Mouse (Mus musculus) left cerebral cortex, adult 2 months (tissue): ENCODE measurements around the gene Hsp90ab1. TPM values are rescaled to one million over a fixed set of nuclear protein-coding genes. Genes with fewer than 3 reads are reported as not detected.

Experiments
- DNase-seq, 2 experiments: peaks; one replicate each; pipeline ENCODE4 v3.0.0; 2021 to 2022; ENCODE audit warnings: low spot score in 2 of 2, mixed read lengths in 1 of 2; ENCODE audit errors: extremely low spot score in 1 of 2
- H3K27ac ChIP-seq: fragments of 200-600 bp; 2 replicates; pipeline ENCODE4 v1.8.1; 2022
- H3K4me3 ChIP-seq: fragments of 200-600 bp; 2 replicates; pipeline ENCODE4 v1.8.1; 2022
- CTCF ChIP-seq: fragments of 200-600 bp; IDR thresholded peaks from 2 replicates; pipeline ENCODE4 v1.8.1; 2022; ENCODE audit warnings: antibody characterized with exemption, mild to moderate bottlenecking, moderate library complexity
- intact Hi-C: fragments of 180-260 bp; cut with DNase I; formaldehyde crosslinking; loops from one replicate; pipeline ENCODE4 v1.15.1; 2025
- total RNA-seq, 2 experiments: library from RNA; stranded (reverse); gene quantifications; 2 replicates each; pipeline ENCODE4 v1.2.3; 2021

The Hsp90ab1 gene
- total RNA-seq, 2 experiments from 2014 or later: 1,492 to 1,507 TPM

DNA sequence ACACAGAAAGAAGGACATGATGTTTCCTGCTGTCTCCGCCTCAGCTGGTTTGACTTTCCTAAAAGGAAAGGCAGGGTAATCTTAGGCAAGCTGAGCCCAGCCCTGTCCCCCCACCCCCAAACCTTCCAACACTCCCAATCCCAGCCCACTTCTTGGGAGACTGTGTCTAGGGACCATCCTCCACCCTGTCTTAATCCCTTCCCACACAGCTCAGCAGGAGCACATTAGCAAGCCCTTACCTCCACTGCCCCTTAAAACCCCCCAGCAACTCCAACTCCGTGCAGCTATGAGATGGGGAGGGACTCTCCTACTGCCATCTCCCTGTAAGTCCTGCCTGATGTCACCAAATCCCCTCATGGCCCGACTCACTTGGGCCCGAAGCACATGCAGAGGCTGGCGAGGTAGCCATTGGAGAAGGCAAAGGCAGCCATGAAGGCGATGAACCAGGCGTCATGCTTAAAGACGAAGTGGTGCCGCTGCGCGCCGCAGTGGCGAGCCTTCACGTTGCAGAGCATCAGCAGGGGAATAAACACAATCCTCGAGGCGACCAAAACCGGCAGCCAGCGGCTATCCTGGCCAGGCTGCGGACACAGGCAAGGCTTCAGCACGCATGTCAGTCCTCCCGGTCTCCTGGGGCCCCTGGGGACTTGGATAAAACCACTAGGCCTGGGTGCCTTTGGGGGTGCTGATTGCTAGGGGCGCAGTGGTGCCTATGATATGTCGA lies 12.8 kb upstream of the Hsp90ab1 start:
- Histone ChIP-seq H3K4me3 (no peak overlapping the region), H3K27ac (peak overlapping the region; percentile 83)
- intact Hi-C loops: loop anchor here (2.0 kb wide), 2 partner anchors 41 to 57 kb away; no protein-coding TSS in a partner anchor
- no peak for DNase-seq
- TF ChIP-seq CTCF: no peak

DNA sequence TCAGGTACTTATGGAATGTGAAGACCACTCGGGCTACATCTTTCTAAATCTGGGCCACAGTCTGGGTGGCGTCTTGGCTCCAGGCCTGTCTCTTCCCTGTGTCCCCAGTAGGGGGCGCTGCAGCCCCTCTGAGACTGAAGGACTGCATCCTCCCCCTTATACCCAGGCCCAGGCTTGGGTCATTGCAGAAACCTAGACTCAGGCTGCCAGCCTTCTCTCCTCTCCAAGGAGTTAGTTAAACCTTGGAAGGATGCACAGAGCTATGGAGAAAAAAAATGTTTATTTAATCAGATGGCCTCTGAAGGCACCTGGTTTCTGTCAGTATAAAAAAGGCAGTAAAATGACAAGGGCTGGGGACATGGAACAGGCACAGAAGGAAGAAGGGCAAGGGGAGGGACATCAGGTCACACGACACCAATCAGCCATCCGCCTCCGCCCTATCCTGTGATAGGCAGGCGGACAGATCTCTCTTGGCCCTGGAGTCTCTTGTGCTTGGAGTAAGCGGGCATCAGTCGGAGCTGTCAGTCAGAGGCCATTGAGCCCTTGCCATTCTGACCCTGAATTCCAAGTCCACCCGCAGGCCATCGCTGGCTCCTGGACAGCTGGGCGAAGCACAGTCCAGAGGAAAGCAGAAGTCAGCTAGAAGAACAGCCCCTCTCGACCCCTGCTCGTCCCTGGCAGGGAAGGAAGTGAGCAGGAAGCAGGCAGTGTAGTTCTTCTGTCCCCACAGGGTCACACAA lies 12.0 kb upstream of the Hsp90ab1 start:
- TF ChIP-seq CTCF: peak; percentile 96
- Histone ChIP-seq H3K27ac (peak overlapping the region; percentile 83), H3K4me3 (no peak overlapping the region)
- intact Hi-C loops: loop anchor here (2.0 to 5.0 kb wide), 3 partner anchors 42 to 137 kb away; no protein-coding TSS in a partner anchor
- DNase-seq: peak; percentile 67 to 69

- Histone ChIP-seq H3K4me3 (no peak overlapping the region), H3K27ac (peak overlapping the region; percentile 83)
- TF ChIP-seq CTCF: no peak
- intact Hi-C loops: loop anchor here (2.0 to 5.0 kb wide), 3 partner anchors 43 to 138 kb away; no protein-coding TSS in a partner anchor
- peak; percentile 57 to 67 for DNase-seq
Measured at GRCm38 (mm10) chr17:45584096-45584896, 11.2 kb upstream of the Hsp90ab1 start.

GRCm38 (mm10) chr17:45582715-45583355 lies 9.8 kb upstream of the Hsp90ab1 start:
- Histone ChIP-seq H3K27ac (no peak overlapping the region), H3K4me3 (no peak overlapping the region)
- TF ChIP-seq CTCF: peak; percentile 62
- DNase-seq: no peak
- intact Hi-C loops: loop anchor here (5.0 kb wide), 1 partner anchor 139 kb away; no protein-coding TSS in a partner anchor

DNA sequence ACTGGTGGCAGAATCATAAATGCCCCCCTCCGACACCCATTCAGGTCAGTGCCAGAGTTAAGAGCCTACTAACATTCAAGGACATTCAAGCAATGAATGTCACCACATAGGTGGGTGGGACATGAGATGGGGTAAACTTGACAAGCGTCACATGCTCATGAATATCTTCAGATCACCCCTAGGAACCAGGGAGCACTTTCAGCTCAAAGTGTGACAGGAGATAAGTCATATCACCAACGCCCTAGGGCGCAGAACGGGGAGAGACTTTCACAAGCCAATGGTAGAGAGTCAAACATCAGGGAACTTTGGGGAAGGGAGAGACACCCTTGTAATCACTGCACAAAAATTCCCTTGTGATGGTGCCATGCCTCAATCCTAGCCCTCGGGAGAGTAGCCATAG lies 9.1 kb upstream of the Hsp90ab1 start:
- no peak for DNase-seq
- intact Hi-C loops: loop anchor here (5.0 kb wide), 1 partner anchor 140 kb away; no protein-coding TSS in a partner anchor
- H3K4me3 ChIP-seq: no peak overlapping the region
- H3K27ac ChIP-seq: no peak overlapping the region
- no peak for TF ChIP-seq CTCF

DNA sequence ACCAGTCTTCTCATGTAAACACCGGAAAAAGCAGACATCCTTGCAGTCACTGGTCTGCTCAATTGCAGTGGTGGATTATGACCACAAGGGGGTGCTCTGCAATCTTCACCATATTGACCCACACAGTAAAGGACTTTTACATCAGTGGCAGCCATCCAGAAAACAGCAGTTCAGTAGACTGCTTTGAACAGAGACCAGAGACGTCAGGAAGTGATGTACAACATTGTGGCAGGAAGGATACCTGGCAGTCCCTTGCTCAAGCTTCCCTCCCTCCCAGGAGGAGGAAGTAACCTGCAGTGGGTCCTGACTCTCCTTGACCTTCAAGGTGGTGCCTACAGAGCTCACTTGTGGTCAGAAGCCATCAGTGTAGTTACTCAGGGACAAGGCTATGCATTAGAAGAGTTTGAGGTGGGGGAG lies 8.5 kb upstream of the Hsp90ab1 start:
- peak; percentile 93 for TF ChIP-seq CTCF
- H3K27ac ChIP-seq: no peak overlapping the region; the same call in 1 of the 2 replicates
- H3K4me3 ChIP-seq: no peak overlapping the region
- DNase-seq: peak in 1 of 2 experiments; percentile 58
- intact Hi-C loops: loop anchor here (5.0 kb wide), 1 partner anchor 141 kb away; no protein-coding TSS in a partner anchor

- TF ChIP-seq CTCF: no peak
- no peak for DNase-seq
- intact Hi-C loops: loop anchor here (5.0 kb wide), 1 partner anchor 141 kb away; no protein-coding TSS in a partner anchor
- H3K27ac ChIP-seq: peak overlapping the region; percentile 54; the same call in 1 of the 2 replicates
- H3K4me3 ChIP-seq: no peak overlapping the region
Measured at GRCm38 (mm10) chr17:45580958-45581477, 7.9 kb upstream of the Hsp90ab1 start.

- Histone ChIP-seq H3K4me3 (no peak overlapping the region), H3K27ac (no peak overlapping the region)
- DNase-seq: no peak
- no peak for TF ChIP-seq CTCF
- intact Hi-C loops: no loop called here
Measured at GRCm38 (mm10) chr17:45579554-45579953, 6.5 kb upstream of the Hsp90ab1 start.

DNA sequence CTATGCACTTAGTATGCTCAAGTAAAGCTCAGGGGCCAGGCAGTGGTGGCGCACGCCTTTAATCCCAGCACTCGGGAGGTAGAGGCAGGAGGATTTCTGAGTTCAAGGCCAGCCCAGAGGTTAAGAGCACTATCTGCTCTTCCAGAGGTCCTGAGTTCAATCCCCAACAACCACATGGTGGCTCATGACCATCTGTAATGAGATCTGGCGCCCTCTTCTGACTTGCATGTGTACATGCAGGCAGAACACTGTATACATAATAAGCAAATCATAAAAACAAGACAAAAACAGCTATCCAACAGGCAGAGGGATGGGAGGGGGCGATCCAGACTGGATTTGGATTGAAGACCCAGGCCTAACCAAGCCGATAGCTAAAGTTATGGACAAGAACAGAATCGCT lies 5.8 kb upstream of the Hsp90ab1 start:
- no peak for DNase-seq
- TF ChIP-seq CTCF: peak; percentile 54
- intact Hi-C loops: no loop called here
- Histone ChIP-seq H3K27ac (no peak overlapping the region), H3K4me3 (no peak overlapping the region)

GRCm38 (mm10) chr17:45578242-45578641 lies 5.2 kb upstream of the Hsp90ab1 start:
- no peak for TF ChIP-seq CTCF

More at GRCm38 (mm10) chr17:45578242-45578641, 5.2 kb upstream of the Hsp90ab1 start:
- intact Hi-C loops: no loop called here
- no peak for DNase-seq
- Histone ChIP-seq H3K27ac (no peak overlapping the region), H3K4me3 (no peak overlapping the region)
